Mouse (Mus musculus): Measurements from ENCODE around the gene Mcu. TPM values are rescaled to one million over a fixed set of nuclear protein-coding genes. Genes with fewer than 3 reads are reported as not detected.

Mcu gene
- total RNA-seq, 2 experiments from 2014 or later = 39.5 to 57.3 TPM

DNA sequence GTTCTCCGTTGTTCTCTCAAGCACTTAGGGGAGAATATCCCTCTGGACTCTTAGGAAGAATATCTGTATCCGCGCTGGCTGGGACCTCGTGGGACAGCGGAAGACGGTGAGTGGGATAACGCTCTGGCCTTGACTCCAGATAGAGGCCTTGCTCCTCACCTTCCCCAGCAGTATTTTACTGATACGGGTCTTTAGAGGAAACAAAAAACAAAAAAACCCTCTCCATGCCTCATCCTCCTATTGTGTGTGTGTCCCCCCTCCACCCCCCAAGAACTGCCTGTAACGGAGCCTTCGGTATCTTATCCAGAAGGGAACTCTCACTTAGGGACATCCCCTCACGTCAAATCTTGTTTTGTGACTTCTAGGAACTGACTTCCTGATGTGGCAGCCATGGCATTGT, 174.8 kb downstream of the Mcu start, which contains the start of gene Oit3:
TSS of gene Oit3 (minus strand) at position 44 of the 400 bp plus-strand sequence.
- ATAC-seq (replicated peaks; ENCODE audit: poor library complexity) = no peak

GRCm38 (mm10) chr10:59440177-59440576, 176.3 kb downstream of the Mcu start:
- no peak for ATAC-seq (replicated peaks; ENCODE audit: poor library complexity)

- no peak for ATAC-seq (replicated peaks; ENCODE audit: poor library complexity)
Observed at GRCm38 (mm10) chr10:59439508-59439931, 177.0 kb downstream of the Mcu start.

GRCm38 (mm10) chr10:59438651-59439050, 177.8 kb downstream of the Mcu start:
- ATAC-seq (replicated peaks; ENCODE audit: poor library complexity) = no peak

DNA sequence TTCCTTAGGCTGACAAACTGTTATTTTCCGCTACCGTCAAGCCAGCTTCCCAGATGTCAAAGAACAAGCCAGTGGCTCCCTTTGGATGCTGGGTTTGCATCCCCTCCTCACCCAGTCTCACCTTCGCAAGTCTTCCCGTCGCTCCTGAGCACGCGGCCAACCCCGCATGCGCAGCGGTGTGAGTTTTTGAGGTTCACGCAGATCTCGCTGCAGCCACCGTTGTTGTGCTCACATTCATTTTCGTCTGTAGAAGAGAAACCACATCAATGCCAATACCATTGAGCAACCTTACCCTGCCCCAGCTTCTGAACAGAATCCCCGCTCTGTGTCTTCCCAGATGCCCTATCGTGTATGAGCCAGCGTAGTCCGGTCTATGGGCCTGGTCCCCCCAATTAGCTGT, 180.7 kb downstream of the Mcu start:
- no peak for ATAC-seq (replicated peaks; ENCODE audit: poor library complexity)

- ATAC-seq (replicated peaks; ENCODE audit: poor library complexity) = peak; percentile 90
Observed at GRCm38 (mm10) chr10:59430701-59431218, 185.7 kb downstream of the Mcu start.

DNA sequence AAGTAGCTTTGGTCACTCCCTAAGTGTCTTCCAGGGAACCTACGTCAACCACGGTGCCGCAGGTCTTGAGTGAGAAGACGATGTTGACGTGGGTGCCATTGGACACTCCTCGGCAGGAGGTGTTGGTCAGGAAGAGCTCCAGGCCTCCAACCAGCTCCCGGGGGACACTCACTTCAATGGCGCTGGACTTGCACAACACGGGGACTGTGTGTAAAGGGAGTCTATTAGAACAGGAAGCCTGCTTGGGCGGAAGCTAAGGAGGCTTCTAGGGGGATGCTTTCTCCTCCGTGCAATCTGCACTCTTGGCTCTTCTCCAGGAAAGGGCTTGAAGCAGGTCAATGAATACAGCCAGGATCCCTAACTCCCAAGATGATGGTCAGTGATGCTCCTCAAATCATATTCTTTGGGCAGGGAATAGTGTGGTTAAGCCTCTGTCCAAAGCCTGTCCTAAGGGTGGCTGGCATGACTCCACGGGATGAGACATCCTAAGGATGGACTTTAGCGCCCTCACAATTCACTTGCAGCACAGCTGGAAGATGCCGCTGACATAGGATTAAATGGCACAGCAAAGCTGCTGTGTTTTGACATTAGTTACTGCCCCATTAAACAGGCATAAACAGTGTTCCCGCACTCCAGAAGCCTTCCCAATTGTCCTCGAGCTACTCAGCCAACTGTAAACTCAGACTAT, 186.9 kb downstream of the Mcu start:
- no peak for ATAC-seq (replicated peaks; ENCODE audit: poor library complexity)

DNA sequence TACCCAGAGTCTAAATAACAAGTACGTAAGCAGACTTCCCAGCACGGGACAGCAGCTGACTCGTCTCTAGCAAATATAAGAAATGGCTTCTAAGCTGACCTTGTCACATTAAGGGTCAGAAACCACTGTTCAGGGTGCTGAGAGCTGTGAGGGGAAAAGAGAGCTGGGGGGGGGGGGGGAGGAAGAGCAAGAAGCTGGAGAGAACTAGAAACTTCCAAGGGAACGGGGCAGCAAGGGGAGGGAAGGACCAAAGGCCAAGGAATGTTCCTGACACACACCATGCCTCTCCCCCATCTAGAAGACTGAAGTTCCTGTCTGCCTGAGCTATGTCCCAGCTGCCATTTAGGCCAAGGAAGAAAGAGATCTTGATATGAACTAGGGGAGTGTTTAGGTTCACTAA, 190.1 kb downstream of the Mcu start:
- no peak for ATAC-seq (replicated peaks; ENCODE audit: poor library complexity)

DNA sequence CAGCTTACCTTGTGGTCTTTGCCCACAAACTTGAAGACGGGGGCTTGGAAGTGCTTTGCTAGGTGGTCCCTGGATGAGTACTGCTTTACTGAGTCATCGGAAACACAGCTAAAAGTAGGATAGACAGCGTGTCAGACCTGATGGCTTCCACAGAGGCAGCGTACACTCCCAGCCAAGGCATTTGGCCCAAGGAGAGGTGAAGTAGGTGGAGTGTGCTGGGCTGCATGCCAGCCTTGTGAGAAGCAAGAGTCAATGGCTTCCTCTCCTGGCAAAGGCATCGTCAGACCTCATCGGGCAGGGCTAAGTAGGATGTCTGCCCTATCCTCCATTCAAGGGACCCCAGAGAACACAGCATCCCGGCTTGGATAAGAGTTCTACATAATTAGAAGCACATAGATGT, 191.1 kb downstream of the Mcu start:
- peak; percentile 48; the same call in 1 of the 2 replicates for ATAC-seq (replicated peaks; ENCODE audit: poor library complexity)

DNA sequence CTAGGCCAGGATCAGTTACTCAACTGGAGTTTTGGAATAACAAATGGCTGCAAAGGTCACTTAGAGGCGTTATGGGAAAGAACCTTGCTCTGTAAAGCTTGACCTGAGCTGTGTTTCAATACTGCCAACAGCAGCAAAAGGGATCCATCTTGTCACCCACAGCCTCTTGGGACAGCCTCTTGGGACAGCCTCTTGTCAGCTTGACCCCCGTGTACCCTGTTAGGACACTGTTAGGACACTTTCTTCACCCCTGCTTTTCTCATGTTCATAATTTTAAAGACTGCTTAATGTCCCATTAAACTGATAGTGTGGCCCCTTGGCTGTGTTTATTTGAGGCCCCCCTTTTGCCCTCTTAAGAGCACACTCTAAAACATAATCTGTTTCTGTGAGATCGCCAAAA, 192.0 kb downstream of the Mcu start:
- ATAC-seq (replicated peaks; ENCODE audit: poor library complexity) = no peak

DNA sequence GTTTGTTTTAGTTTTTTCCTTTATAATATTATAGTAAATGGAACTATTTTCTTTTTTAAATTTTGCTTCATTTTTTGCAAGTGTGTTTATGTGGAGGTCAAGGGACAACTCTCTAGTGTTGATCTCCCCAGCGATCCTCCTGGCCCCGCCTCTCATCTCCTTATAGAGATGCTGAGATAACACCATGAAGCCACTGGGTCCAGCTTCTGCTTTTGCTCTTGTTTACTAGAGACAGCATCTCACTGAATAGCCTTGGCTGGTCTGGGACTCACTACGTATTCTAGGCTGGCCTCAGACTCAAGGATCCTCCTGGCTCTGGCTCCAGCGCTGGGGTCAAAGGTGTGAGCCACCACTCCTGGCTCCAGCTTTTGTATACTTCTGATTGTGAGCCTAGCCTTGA, 197.0 kb downstream of the Mcu start:
- 0 out of 2 replicates have a peak, but pooled peaks have one; percentile 29 for ATAC-seq (replicated peaks; ENCODE audit: poor library complexity)

DNA sequence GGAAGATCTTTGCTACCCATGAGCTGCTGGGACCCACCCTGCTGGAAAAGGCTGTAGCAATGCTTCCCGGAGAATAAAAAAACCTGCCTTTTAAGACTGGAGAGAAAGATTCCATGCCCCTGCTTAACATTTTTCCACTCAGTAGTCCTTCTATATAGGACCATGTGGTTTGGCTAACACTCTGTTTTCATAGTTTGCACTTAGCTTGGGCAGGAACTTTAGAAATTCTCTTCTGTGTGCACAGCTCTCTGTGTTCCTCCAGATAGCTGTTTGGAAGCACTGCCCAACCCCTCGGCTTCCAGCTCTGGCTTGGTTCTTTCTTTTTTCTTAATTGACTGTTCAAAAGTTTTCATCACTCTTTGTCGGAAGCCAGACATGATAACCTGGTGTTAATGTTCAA, 199.9 kb downstream of the Mcu start:
- ATAC-seq (replicated peaks; ENCODE audit: poor library complexity) = no peak

DNA sequence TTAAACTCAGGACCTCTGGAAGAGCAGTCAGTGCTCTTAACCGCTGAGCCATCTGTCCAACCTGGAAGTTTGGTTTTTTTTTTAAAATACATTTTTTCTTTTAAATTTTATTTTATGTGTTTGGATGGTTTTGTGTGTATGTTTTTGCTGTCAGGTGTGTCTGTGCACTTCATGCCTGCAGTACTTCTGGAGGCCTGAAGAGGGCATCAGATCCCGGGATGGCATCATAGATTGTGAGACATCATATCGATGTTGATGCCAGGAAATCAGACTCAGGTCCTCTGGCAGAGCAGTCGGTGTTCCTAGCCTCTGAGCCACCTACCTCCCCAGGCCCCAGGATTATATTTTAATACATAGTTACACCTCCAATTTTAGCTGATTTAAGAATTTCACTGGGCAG, 202.8 kb downstream of the Mcu start:
- no peak for ATAC-seq (replicated peaks; ENCODE audit: poor library complexity)

DNA sequence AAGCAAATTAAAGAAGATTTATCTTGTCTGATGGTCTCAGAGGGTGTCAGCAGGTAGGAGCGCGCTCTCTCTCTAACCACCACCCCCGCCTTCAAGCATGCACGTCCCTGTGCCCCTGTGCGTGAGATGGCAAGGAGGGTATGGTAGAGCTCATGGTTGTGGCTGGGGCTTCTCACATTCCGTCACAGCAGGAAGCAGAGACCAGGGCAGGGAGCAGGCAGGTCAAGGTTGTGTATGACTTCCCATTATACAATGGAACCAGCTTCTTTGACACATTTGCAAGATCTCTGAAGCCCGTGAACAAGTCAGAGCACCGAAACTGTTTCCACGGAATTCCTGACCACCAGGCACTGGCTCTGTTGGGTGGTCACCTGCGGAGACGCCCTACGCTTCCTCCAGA, 206.2 kb downstream of the Mcu start:
- ATAC-seq (replicated peaks; ENCODE audit: poor library complexity) = no peak

DNA sequence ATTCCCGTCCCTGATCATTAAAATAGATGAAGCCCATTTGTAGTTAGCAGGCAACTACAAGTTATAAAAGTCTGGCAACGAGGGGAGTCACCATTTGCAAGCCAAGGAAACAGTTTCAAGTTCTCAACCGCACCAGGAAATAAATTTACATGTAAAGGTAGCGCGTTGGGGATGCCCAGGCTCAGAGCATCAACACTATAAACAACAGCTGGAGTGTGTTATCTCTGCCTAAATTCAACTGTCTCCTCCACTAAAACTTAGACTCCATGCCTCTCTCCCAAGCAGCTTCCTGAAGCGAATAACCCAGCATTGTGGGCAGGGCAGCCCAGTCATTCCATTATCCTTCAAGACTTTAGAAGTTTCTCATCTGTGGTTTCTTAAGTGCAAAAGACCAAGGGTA, 208.0 kb downstream of the Mcu start:
- ATAC-seq (replicated peaks; ENCODE audit: poor library complexity) = no peak

GRCm38 (mm10) chr10:59403793-59404149, 212.7 kb downstream of the Mcu start:
- no peak for ATAC-seq (replicated peaks; ENCODE audit: poor library complexity)

- no peak for ATAC-seq (replicated peaks; ENCODE audit: poor library complexity)
Observed at GRCm38 (mm10) chr10:59402899-59403792, 213.3 kb downstream of the Mcu start, which contains the start of gene Pla2g12b. Gene Pla2g12b, plus strand, starts transcription at chr10:59403660.

Other genes starting within 250 kb of the Mcu start
- 67.4 and 68.7 TPM in 2 replicates for gene Gm10273, start 221.1 kb downstream of the Mcu start, total RNA-seq (2015)
- gene Gm10273, start 221.1 kb downstream of the Mcu start, total RNA-seq (2017) = 51.9 and 123 TPM in 2 replicates
- not detected in 2 replicates for gene Pla2g12b, start 213.0 kb downstream of the Mcu start, total RNA-seq (2015)
- gene Pla2g12b, start 213.0 kb downstream of the Mcu start, total RNA-seq (2017) = not detected in 2 replicates
- gene Oit3, start 174.9 kb downstream of the Mcu start, total RNA-seq (2015) = 1.0 TPM in 1 of 2 replicates, not detected in the other
- 0.21 TPM in 1 of 2 replicates, not detected in the other for gene Oit3, start 174.9 kb downstream of the Mcu start, total RNA-seq (2017)
- not detected in 2 replicates for gene Gm10322, start 629 bp downstream of the Mcu start, total RNA-seq (2015)
- not detected in 2 replicates for gene Gm10322, start 629 bp downstream of the Mcu start, total RNA-seq (2017)
- 42.0 and 51.5 TPM in 2 replicates for gene Micu1, start 85.8 kb upstream of the Mcu start, total RNA-seq (2015)
- gene Micu1, start 85.8 kb upstream of the Mcu start, total RNA-seq (2017) = 60.3 and 60.7 TPM in 2 replicates